Mouse (Mus musculus): ENCODE results near the gene Iqca. TPM values are rescaled to one million over a fixed set of nuclear protein-coding genes. Genes with fewer than 3 reads are reported as not detected.

Iqca gene
- polyA plus RNA-seq, 1 experiment from 2014 or later, result 0.31 TPM

GRCm38 (mm10) chr1:90013273-90013672 lies 139.9 kb downstream of the Iqca start:
- Histone ChIP-seq H3K4me2 (replicated peaks; ENCODE audit: low read depth, low read length) (no peak overlapping the region), H3K9me3 (ENCODE audit: control insufficient read depth, low read length) (no peaks in the 10 kb centered on the region), H3K4me1 (ENCODE audit: control insufficient read depth, insufficient read depth, low read length) (no peaks in the 10 kb centered on the region), H3K36me3 (ENCODE audit: control insufficient read depth, insufficient read depth, low read length) (no peaks in the 10 kb centered on the region), H3K4me3 (ENCODE audit: low read length) (no peak overlapping the region), H3K9ac (ENCODE audit: low read depth, low read length) (no peak overlapping the region), H3K27me3 (ENCODE audit: control insufficient read depth, insufficient read depth, low read length) (no peaks in the 10 kb centered on the region), H3K27ac (ENCODE audit: low read depth, low read length) (no peak overlapping the region)
- 87% methylated on average over 5 of the region's 5 CpGs for WGBS
- no peak for ATAC-seq (ENCODE audit: low FRiP score, low TSS enrichment)

GRCm38 (mm10) chr1:90012850-90013249 lies 140.4 kb downstream of the Iqca start:
- H3K4me2 ChIP-seq (replicated peaks; ENCODE audit: low read depth, low read length), result no peak overlapping the region
- no peak overlapping the region for H3K27ac ChIP-seq (ENCODE audit: low read depth, low read length)
- H3K36me3 ChIP-seq (ENCODE audit: control insufficient read depth, insufficient read depth, low read length), result no peaks in the 10 kb centered on the region
- H3K9ac ChIP-seq (ENCODE audit: low read depth, low read length), result no peak overlapping the region
- H3K4me3 ChIP-seq (ENCODE audit: low read length), result no peak overlapping the region
- 71% methylated on average over 7 of the region's 7 CpGs for WGBS
- H3K4me1 ChIP-seq (ENCODE audit: control insufficient read depth, insufficient read depth, low read length), result no peaks in the 10 kb centered on the region
- no peaks in the 10 kb centered on the region for H3K9me3 ChIP-seq (ENCODE audit: control insufficient read depth, low read length)
- no peaks in the 10 kb centered on the region for H3K27me3 ChIP-seq (ENCODE audit: control insufficient read depth, insufficient read depth, low read length)
- ATAC-seq (ENCODE audit: low FRiP score, low TSS enrichment), result no peak

GRCm38 (mm10) chr1:90012168-90012567 lies 141.0 kb downstream of the Iqca start:
- Histone ChIP-seq H3K4me2 (replicated peaks; ENCODE audit: low read depth, low read length) (no peak overlapping the region), H3K36me3 (ENCODE audit: control insufficient read depth, insufficient read depth, low read length) (no peaks in the 10 kb centered on the region), H3K4me1 (ENCODE audit: control insufficient read depth, insufficient read depth, low read length) (no peaks in the 10 kb centered on the region), H3K9me3 (ENCODE audit: control insufficient read depth, low read length) (no peaks in the 10 kb centered on the region), H3K27ac (ENCODE audit: low read depth, low read length) (no peak overlapping the region), H3K9ac (ENCODE audit: low read depth, low read length) (no peak overlapping the region), H3K27me3 (ENCODE audit: control insufficient read depth, insufficient read depth, low read length) (no peaks in the 10 kb centered on the region), H3K4me3 (ENCODE audit: low read length) (no peak overlapping the region)
- no peak for ATAC-seq (ENCODE audit: low FRiP score, low TSS enrichment)
- 86% methylated on average over 3 of the region's 3 CpGs for WGBS

- 81% methylated on average over 1 of the region's 1 CpGs for WGBS
- no peak for ATAC-seq (ENCODE audit: low FRiP score, low TSS enrichment)
- H3K4me2 ChIP-seq (replicated peaks; ENCODE audit: low read depth, low read length), result no peak overlapping the region
- H3K27me3 ChIP-seq (ENCODE audit: control insufficient read depth, insufficient read depth, low read length), result no peaks in the 10 kb centered on the region
- H3K9me3 ChIP-seq (ENCODE audit: control insufficient read depth, low read length), result no peaks in the 10 kb centered on the region
- H3K4me3 ChIP-seq (ENCODE audit: low read length), result no peak overlapping the region
- H3K4me1 ChIP-seq (ENCODE audit: control insufficient read depth, insufficient read depth, low read length), result no peaks in the 10 kb centered on the region
- H3K27ac ChIP-seq (ENCODE audit: low read depth, low read length), result no peak overlapping the region
- no peaks in the 10 kb centered on the region for H3K36me3 ChIP-seq (ENCODE audit: control insufficient read depth, insufficient read depth, low read length)
- H3K9ac ChIP-seq (ENCODE audit: low read depth, low read length), result no peak overlapping the region
Measured at GRCm38 (mm10) chr1:90010077-90010476, 143.1 kb downstream of the Iqca start.

GRCm38 (mm10) chr1:90009188-90009587 lies 144.0 kb downstream of the Iqca start:
- no peak overlapping the region for H3K9ac ChIP-seq (ENCODE audit: low read depth, low read length)
- H3K4me1 ChIP-seq (ENCODE audit: control insufficient read depth, insufficient read depth, low read length), result no peaks in the 10 kb centered on the region
- no peak overlapping the region for H3K4me3 ChIP-seq (ENCODE audit: low read length)
- 76% methylated on average over 3 of the region's 3 CpGs for WGBS
- ATAC-seq (ENCODE audit: low FRiP score, low TSS enrichment), result no peak
- no peaks in the 10 kb centered on the region for H3K27me3 ChIP-seq (ENCODE audit: control insufficient read depth, insufficient read depth, low read length)
- H3K27ac ChIP-seq (ENCODE audit: low read depth, low read length), result no peak overlapping the region
- no peak overlapping the region for H3K4me2 ChIP-seq (replicated peaks; ENCODE audit: low read depth, low read length)
- no peaks in the 10 kb centered on the region for H3K36me3 ChIP-seq (ENCODE audit: control insufficient read depth, insufficient read depth, low read length)
- no peaks in the 10 kb centered on the region for H3K9me3 ChIP-seq (ENCODE audit: control insufficient read depth, low read length)

GRCm38 (mm10) chr1:90006666-90007065 lies 146.5 kb downstream of the Iqca start:
- Histone ChIP-seq H3K4me2 (replicated peaks; ENCODE audit: low read depth, low read length) (no peak overlapping the region), H3K4me3 (ENCODE audit: low read length) (no peak overlapping the region), H3K4me1 (ENCODE audit: control insufficient read depth, insufficient read depth, low read length) (0 out of 2 replicates have a peak, but pooled peaks cover 2% of the 10 kb centered on the region), H3K9me3 (ENCODE audit: control insufficient read depth, low read length) (no peaks in the 10 kb centered on the region), H3K27me3 (ENCODE audit: control insufficient read depth, insufficient read depth, low read length) (no peaks in the 10 kb centered on the region), H3K9ac (ENCODE audit: low read depth, low read length) (no peak overlapping the region), H3K36me3 (ENCODE audit: control insufficient read depth, insufficient read depth, low read length) (no peaks in the 10 kb centered on the region), H3K27ac (ENCODE audit: low read depth, low read length) (no peak overlapping the region)
- WGBS, result 71% methylated on average over 14 of the region's 14 CpGs
- no peak for ATAC-seq (ENCODE audit: low FRiP score, low TSS enrichment)

GRCm38 (mm10) chr1:90000981-90001380 lies 152.2 kb downstream of the Iqca start:
- no peaks in the 10 kb centered on the region for H3K9me3 ChIP-seq (ENCODE audit: control insufficient read depth, low read length)
- H3K27me3 ChIP-seq (ENCODE audit: control insufficient read depth, insufficient read depth, low read length), result peaks cover 5% of the 10 kb centered on the region; the same call in 1 of the 2 replicates
- no peak overlapping the region for H3K4me2 ChIP-seq (replicated peaks; ENCODE audit: low read depth, low read length)
- no peak for ATAC-seq (ENCODE audit: low FRiP score, low TSS enrichment)
- H3K9ac ChIP-seq (ENCODE audit: low read depth, low read length), result no peak overlapping the region
- H3K27ac ChIP-seq (ENCODE audit: low read depth, low read length), result no peak overlapping the region
- H3K36me3 ChIP-seq (ENCODE audit: control insufficient read depth, insufficient read depth, low read length), result no peaks in the 10 kb centered on the region
- H3K4me3 ChIP-seq (ENCODE audit: low read length), result no peak overlapping the region
- WGBS, result 52% methylated on average over 5 of the region's 5 CpGs
- H3K4me1 ChIP-seq (ENCODE audit: control insufficient read depth, insufficient read depth, low read length), result 0 out of 2 replicates have a peak, but pooled peaks cover 3% of the 10 kb centered on the region

- Histone ChIP-seq H3K4me2 (replicated peaks; ENCODE audit: low read depth, low read length) (no peak overlapping the region), H3K9me3 (ENCODE audit: control insufficient read depth, low read length) (no peaks in the 10 kb centered on the region), H3K36me3 (ENCODE audit: control insufficient read depth, insufficient read depth, low read length) (no peaks in the 10 kb centered on the region), H3K27me3 (ENCODE audit: control insufficient read depth, insufficient read depth, low read length) (peaks cover 8% of the 10 kb centered on the region; the same call in 1 of the 2 replicates), H3K9ac (ENCODE audit: low read depth, low read length) (no peak overlapping the region), H3K27ac (ENCODE audit: low read depth, low read length) (no peak overlapping the region), H3K4me3 (ENCODE audit: low read length) (no peak overlapping the region), H3K4me1 (ENCODE audit: control insufficient read depth, insufficient read depth, low read length) (0 out of 2 replicates have a peak, but pooled peaks cover 3% of the 10 kb centered on the region)
- ATAC-seq (ENCODE audit: low FRiP score, low TSS enrichment), result no peak
- 82% methylated on average over 3 of the region's 3 CpGs for WGBS
Measured at GRCm38 (mm10) chr1:89999858-90000257, 153.3 kb downstream of the Iqca start.

- Histone ChIP-seq H3K4me1 (ENCODE audit: control insufficient read depth, insufficient read depth, low read length) (0 out of 2 replicates have a peak, but pooled peaks cover 3% of the 10 kb centered on the region), H3K9me3 (ENCODE audit: control insufficient read depth, low read length) (no peaks in the 10 kb centered on the region), H3K4me3 (ENCODE audit: low read length) (no peak overlapping the region), H3K27ac (ENCODE audit: low read depth, low read length) (no peak overlapping the region), H3K4me2 (replicated peaks; ENCODE audit: low read depth, low read length) (no peak overlapping the region), H3K9ac (ENCODE audit: low read depth, low read length) (no peak overlapping the region), H3K36me3 (ENCODE audit: control insufficient read depth, insufficient read depth, low read length) (no peaks in the 10 kb centered on the region), H3K27me3 (ENCODE audit: control insufficient read depth, insufficient read depth, low read length) (peaks cover 13% of the 10 kb centered on the region)
- WGBS, result 52% methylated on average over 2 of the region's 2 CpGs
- ATAC-seq (ENCODE audit: low FRiP score, low TSS enrichment), result no peak
Measured at GRCm38 (mm10) chr1:89998696-89999095, 154.5 kb downstream of the Iqca start.

Data from kidney, embryonic 14.5 days (tissue).